Mouse (Mus musculus): ENCODE measurements at regions not wholly inside any gene's neighbourhood (a gene's known extent, or its start where the extent isn't known, plus 50 kb on each side); places are given as distances from the start of the nearest gene placed in this dataset.

DNA sequence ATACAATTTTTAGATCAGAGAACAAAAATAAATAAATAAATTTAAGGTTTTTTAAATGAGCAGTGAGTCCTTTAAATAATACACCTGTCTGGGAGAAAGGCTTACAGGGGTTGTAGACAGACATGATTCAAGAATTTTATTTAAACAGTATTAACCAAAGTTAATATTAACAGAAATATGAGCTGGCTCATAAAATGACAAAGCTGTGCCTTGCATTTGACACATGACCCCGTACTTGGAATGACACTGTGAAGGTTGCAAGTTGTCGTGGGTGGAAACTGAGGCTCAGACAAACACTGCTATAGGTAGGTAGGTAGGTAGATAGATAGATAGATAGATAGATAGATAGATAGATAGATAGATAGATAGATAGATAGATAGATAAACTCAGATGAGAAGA, 206.6 kb downstream of the 3110018I06Rik start:
- TF ChIP-seq CTCF (IDR thresholded peaks at IDR 0.05; ENCODE audit: extremely low read depth, insufficient read depth, insufficient read length, insufficient replicate concordance) (no peak), POLR2A (IDR thresholded peaks at IDR 0.05; ENCODE audit: low read depth, low read length) (no peak)
